Mouse (Mus musculus): Measurements from ENCODE around the gene Brsk1. TPM values are rescaled to one million over a fixed set of nuclear protein-coding genes. Genes with fewer than 3 reads are reported as not detected.

Gene Brsk1
- total RNA-seq, 2 experiments from 2014 or later = 2.5 to 3.8 TPM

DNA sequence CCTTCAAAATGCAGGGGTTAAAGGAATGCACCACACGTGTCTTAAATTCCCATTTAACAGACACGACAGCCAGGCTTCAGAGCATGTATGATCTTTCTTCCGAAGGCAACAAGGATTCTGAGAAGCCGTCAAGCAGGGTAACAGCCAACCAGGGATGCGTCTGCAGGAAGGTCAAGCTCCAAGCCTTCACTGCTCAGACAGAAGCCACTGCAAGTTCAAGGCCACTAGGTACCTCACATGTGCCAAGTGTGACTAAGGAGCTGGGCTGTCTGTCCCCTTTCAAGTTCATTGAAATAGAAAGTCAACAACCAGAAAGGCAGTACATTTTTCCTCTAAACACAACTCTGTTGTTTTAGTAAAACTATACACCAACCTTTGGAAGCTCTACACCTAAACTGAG is 23.5 kb upstream of the Brsk1 start:
- intact Hi-C loops (cut with DNase I) = no loop called here
- DNase-seq = no peak

DNA sequence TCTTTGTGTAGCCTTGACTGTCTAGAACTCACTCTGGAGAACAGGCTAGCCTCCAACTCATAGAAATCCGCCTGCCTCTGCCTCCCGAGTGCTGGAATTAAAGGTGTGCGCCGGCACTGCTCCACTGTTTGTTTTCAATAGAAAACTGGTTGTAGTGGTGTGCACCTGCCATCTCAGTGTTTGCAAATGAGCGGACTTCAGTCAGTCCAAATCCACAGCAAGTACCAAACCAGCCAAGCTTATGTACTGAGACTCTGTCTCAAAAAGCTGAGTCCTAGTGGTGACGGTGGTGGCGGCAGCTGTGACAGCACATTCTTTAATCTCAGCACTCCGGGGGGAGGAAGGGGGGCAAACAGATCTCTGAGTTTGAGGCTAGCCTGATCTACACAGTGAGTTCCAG is 21.9 kb upstream of the Brsk1 start:
- intact Hi-C loops (cut with DNase I) = no loop called here
- DNase-seq = no peak

- intact Hi-C loops (cut with DNase I) = no loop called here
These were observed 21.2 kb upstream of the Brsk1 start for GRCm38 (mm10) chr7:4669156-4669555.

DNA sequence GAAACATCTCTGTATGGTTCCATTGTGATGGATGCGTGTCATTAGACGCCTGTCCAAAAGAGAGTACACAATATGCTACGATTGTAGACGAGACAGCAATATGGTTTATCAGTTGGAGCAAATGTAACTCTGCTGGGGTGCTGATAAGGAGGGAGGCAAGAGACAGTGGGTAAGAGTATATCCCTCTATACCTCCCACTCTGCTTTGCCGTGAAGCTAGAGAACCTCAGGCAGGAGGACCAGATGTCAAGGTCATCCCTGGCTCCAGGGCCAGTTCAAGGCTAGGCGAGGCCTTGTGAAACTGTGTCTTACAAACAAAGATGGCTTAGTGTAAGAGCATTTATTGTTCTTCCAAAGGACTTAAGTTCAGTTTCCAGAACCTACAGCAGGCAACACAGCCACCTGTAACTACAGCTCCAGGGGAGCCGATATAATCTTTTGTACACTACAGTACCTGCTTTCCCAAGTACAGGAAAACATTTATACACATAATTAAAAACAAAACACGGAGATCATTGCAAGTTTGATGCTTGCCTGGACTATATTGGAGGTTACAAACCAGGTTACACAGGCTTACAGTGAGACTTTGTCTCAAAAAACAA is 19.6 kb upstream of the Brsk1 start:
- no peak for DNase-seq
- intact Hi-C loops (cut with DNase I) = no loop called here

More at GRCm38 (mm10) chr7:4669156-4669555, 21.2 kb upstream of the Brsk1 start:
- DNase-seq = no peak

DNA sequence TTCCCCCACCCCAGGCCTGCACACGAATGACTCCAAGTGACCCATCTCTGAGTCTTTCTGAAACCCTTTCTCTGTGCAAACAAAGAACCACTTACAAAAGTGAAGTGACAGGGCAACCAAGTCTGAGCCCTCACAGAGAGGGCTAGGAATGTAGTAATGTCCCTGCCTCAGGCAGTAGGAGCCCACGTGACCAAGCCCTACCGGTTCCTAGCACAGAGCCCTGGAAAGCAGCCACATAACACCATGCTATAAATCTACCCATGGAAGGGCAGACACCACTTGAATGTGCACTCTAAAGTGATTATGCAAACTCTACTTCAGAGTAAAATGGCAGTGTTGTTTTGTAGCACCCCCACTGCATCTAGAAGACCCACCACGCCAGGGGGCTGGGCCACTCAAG is 18.4 kb upstream of the Brsk1 start:
- DNase-seq = no peak
- intact Hi-C loops (cut with DNase I) = no loop called here

- intact Hi-C loops (cut with DNase I) = no loop called here
These were observed 16.2 kb upstream of the Brsk1 start for GRCm38 (mm10) chr7:4674114-4674731.

GRCm38 (mm10) chr7:4675200-4675599 is 15.2 kb upstream of the Brsk1 start:
- DNase-seq = no peak
- intact Hi-C loops (cut with DNase I) = no loop called here

More at GRCm38 (mm10) chr7:4674114-4674731, 16.2 kb upstream of the Brsk1 start:
- DNase-seq = no peak

- intact Hi-C loops (cut with DNase I) = loop anchor here (10.0 kb wide), 1 partner anchor 371 kb away; the partner anchor contains the start of gene Zfp580
These were observed 7.1 kb upstream of the Brsk1 start for GRCm38 (mm10) chr7:4683307-4683706.

DNA sequence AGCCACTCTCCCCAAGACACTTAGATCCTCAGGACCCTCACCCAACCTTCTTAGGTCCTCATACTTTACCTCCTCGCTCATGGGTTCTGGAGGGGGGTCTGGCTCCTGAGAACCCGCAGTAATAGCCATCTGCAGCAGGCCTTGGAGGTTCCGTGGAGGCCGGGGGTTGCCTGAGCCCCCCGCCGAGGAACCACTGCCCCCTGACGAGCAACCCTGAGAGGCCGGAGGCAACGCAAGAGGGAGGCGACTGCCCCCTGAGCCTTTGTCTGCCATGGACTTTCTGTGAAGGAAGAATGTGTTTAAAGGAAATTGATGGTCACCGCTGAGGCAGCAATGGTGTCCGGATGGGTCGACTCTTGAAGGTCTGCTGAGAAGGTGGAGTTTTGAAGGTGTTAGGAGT is 6.2 kb upstream of the Brsk1 start:
- no peak for DNase-seq
- intact Hi-C loops (cut with DNase I) = loop anchor here (1.0 to 10.0 kb wide), 3 partner anchors 25 to 371 kb away; partner anchors contain the start of genes Kmt5c, Ppp6r1 and Zfp580

More at GRCm38 (mm10) chr7:4683307-4683706, 7.1 kb upstream of the Brsk1 start:
- DNase-seq = no peak

DNA sequence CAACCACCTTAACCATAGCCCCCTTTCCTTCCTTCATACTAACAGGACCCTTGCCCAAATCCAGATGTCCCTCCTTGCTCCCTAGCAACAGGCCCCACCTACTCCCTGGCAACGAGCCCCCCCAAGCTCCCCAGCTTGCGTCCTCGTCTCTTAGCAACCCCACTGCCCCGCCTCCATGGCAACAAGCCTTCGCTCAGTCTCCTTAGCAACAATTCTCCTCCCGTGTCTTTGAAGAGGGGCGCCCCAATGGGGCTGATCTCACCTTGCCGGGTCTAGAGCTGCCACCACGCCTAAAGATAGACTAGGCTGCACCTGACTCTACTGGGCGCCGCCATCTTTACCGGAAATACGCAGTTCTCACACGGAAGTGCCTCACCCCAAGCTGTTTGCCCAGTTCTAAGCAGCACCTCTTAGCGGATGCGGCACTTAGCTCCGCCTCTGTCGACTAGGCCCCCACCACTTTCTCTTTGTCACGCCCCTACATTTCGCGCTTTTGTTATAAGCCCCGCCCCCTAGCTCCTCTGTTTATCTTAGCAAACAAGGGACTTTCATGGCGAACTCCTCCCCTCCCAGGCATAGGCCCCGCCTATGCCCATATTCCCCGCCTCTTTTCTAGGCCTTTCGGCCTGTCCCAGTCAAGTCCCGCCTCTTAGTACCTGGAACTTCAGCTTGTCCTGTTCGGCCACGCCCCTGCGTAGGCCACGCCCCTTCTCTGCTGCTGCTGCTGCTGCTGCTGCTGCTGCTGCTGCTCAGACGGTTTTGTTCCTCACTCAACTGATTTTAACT is 5.6 kb upstream of the Brsk1 start, which contains the start of gene Hspbp1:
Gene Hspbp1, minus strand, starts transcription at position 437 of the 786 bp plus-strand sequence.
- peak; percentile 95 to 96 for DNase-seq
- intact Hi-C loops (cut with DNase I) = loop anchor here (1.0 to 10.0 kb wide), 3 partner anchors 26 to 370 kb away; partner anchors contain the start of genes Kmt5c, Ppp6r1 and Zfp580

DNA sequence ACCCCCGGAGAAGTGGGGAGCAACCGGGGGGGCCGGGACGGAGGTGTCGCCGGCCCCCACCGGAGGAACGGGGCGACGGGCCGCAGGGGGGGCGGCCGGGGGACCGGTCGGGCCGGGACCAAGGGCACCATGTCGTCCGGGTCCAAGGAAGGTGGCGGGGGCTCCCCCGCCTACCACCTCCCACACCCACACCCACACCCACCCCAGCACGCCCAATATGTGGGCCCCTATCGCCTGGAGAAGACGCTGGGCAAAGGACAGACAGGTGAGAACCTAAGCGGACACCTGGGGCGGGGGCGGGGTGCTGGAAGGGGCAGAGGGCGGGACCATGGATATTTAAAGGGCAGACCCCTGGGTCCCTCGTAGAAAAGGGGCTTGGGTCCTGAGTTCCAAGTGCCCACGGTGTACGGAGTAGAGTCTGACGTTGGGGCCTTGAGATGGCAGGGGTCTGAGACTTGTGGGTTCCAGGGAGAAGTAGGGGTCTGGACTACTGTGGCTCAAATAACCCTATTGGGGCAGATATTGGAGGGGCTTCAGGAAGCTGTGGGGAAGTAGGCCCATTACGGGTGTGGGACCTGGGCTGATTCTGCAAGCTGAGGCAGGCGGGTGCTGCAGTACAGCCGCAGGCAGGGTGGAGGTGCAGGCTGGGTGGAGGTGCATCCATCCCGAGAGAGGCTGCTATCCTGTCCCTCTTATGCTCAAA is 698 bp downstream of the Brsk1 start:
- no peak for DNase-seq

GRCm38 (mm10) chr7:4693004-4693403 is 2.6 kb downstream of the Brsk1 start:
- no peak for DNase-seq
- intact Hi-C loops (cut with DNase I) = no loop called here

More for the DNA sequence above, 698 bp downstream of the Brsk1 start:
- intact Hi-C loops (cut with DNase I) = no loop called here

DNA sequence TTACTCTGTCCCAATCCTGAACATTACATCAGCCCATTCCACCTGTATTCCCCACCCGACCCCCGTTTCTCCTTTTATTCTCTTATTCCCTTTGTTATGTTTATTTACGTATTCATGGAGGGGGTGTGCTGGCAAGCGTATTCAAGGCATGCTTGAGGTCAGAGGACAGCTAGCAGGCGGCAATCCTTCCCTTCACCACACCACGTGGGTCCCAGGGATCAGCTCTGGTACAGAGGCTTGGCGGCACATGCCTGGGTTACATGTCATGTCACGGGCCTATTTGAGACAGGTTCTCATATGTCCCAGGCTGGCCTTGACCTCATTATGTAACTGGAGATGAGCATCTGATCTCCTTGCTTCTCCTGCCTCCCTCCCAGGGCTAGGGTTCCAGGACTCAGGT is 11.9 kb downstream of the Brsk1 start:
- no peak for DNase-seq
- intact Hi-C loops (cut with DNase I) = no loop called here

- DNase-seq = no peak
- intact Hi-C loops (cut with DNase I) = no loop called here
These were observed 12.8 kb downstream of the Brsk1 start for GRCm38 (mm10) chr7:4703195-4703594.

GRCm38 (mm10) chr7:4705098-4705497 is 14.7 kb downstream of the Brsk1 start:
- intact Hi-C loops (cut with DNase I) = loop anchor here (5.0 kb wide), 1 partner anchor 82 kb away; the partner anchor contains the start of gene Tmem238
- DNase-seq = peak in 1 of 2 experiments; percentile 38

DNA sequence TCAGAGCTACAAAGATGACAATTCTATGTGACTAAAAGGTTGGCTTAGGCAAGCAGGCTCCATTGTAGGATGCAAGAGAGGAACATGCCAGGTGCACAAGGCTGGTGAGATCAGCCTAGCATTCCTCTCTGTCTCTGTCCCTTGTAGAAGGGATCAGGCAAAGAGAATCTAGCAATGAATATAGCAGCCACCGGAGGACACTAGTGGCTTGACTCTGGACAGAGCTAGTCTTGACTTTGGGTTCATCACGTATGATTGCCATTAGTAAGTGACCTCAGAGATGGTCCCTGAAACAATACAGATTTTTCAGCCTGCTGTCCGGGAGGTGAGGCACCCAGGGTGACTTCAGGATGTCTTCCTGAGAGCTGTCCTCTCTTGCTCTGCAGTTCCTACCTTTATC is 22.2 kb downstream of the Brsk1 start:
- intact Hi-C loops (cut with DNase I) = no loop called here
- DNase-seq = no peak

- intact Hi-C loops (cut with DNase I) = no loop called here
- no peak for DNase-seq
These were observed 26.6 kb downstream of the Brsk1 start for GRCm38 (mm10) chr7:4716955-4717354.

DNA sequence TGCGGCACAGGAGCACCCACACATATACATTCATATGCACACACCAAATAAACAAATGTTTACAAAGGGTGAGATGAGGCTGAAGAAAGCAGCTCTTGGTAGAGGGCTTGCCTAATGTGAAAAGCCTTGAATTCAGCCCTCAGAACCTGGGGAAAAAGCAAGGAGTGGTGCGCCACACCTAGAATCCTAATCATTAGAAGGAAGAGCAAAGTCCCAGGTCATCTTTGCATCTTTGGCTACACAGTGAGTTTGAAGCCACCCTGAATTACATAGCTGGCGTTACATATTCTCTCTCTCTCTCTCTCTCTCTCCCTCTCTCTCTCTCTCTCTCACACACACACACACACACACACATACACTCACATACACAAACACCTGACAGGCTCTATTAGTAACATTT is 28.9 kb downstream of the Brsk1 start:
- intact Hi-C loops (cut with DNase I) = no loop called here
- DNase-seq = no peak

GRCm38 (mm10) chr7:4723508-4723907 is 33.1 kb downstream of the Brsk1 start:
- DNase-seq = peak; percentile 23 to 41
- intact Hi-C loops (cut with DNase I) = no loop called here

- intact Hi-C loops (cut with DNase I) = no loop called here
- DNase-seq = no peak
These were observed 34.0 kb downstream of the Brsk1 start for GRCm38 (mm10) chr7:4724359-4724758.

GRCm38 (mm10) chr7:4725169-4725568 is 34.8 kb downstream of the Brsk1 start, which contains the start of gene Tmem150b:
Gene Tmem150b, minus strand, starts transcription at chr7:4725249.
- intact Hi-C loops (cut with DNase I) = no loop called here
- DNase-seq = no peak
